Mouse (Mus musculus) embryonic fibroblast, embryonic 13.5 days (primary cell): ENCODE measurements at regions not wholly inside any gene's neighbourhood (a gene's known extent, or its start where the extent isn't known, plus 50 kb on each side); places are given as distances from the start of the nearest gene placed in this dataset.
A peak's percentile ranks its signal among the peaks of the same experiment; 100 is the strongest.

ENCODE experiments used
- H3K27ac ChIP-seq: 2 replicates; pipeline ENCODE4 v1.5.1; 2012; ENCODE audit warnings: low read length, control low read depth, inconsistent platforms; ENCODE audit not compliant: insufficient read depth
- H3K4me1 ChIP-seq: 2 replicates; pipeline ENCODE4 v1.6.1; 2011; ENCODE audit warnings: low read length; ENCODE audit not compliant: control insufficient read depth, insufficient read depth
- H3K4me3 ChIP-seq: 2 replicates; pipeline ENCODE4 v1.5.1; 2011; ENCODE audit warnings: mild to moderate bottlenecking, control low read depth, low read length; ENCODE audit not compliant: insufficient read depth
- CTCF ChIP-seq: IDR thresholded peaks from 2 replicates; pipeline ENCODE4 v1.5.1; 2011; ENCODE audit warnings: mild to moderate bottlenecking, control low read depth, low read length, moderate library complexity, borderline replicate concordance; ENCODE audit not compliant: insufficient read depth
- POLR2A ChIP-seq: IDR thresholded peaks from 2 replicates; pipeline ENCODE4 v1.6.1; 2011; ENCODE audit warnings: low read depth, mild to moderate bottlenecking, control low read depth, low read length, moderate library complexity

DNA sequence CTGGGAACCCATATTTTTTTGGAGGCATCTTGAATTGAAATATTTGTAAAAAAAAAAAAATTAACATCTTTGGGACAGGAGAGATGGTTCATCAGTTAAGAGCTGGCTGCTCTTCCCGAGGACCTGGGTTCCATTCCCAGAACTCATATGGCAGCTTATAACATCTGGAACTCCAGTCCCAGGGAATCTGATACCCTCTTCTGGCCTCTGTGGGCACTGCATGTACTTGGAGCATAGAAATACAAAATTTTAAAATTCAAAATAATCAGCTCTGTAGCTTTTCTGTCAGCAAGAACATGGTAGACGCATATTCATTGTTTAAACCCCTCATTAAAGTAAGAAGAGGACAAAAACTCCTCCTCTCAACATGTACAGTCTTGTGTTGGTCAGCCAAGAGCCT, 52.0 kb upstream of the Morc2a start:
- Histone ChIP-seq H3K4me3 (no peak overlapping the region), H3K4me1 (no peaks in the 10 kb centered on the region), H3K27ac (no peak overlapping the region)
- TF ChIP-seq CTCF (no peak), POLR2A (no peak)

DNA sequence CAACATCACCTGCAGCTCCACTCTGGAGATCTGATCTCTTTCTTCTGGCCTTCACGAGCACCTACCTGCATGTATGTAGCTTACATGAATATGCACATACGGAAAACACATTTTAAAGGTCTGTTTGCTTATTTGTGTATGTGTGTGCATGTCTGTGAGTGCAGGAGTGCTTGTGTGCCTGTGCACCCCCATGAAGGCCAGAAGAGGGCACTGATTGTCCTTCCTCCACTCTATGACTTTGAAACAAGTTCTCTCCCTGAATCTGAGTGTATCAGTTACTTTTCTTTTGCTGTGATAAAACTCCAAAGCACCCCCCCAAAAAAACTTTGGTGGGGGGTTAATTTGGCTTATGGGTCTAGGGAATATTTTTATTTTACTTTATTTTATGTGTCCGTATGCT, 54.2 kb upstream of the Smtn start:
- Histone ChIP-seq H3K4me3 (no peak overlapping the region), H3K27ac (no peak overlapping the region), H3K4me1 (no peaks in the 10 kb centered on the region)
- TF ChIP-seq POLR2A (no peak), CTCF (peak; percentile 40; the same call in 1 of the 2 replicates)

DNA sequence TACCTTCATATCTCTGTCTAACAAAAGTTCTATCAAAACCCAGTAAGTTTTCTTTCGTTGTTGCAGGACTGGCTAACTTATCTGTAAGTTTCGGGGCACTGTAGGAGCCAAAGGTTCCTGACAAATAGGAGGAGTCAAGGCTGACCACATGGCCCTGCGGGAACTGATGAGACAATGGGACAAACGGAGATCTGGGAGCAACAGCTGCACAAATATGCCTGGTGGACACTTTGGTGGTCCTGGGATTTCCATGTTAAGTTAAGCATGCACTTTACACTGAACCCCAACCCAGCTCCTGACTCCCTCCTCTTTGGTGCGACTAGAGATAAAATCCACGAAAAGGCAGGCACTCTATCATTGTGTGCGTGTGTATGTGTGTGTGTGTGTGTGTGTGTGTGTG, 50.7 kb upstream of the Smtn start:
- H3K4me3 ChIP-seq, result no peak overlapping the region
- H3K27ac ChIP-seq, result no peak overlapping the region
- TF ChIP-seq CTCF (no peak), POLR2A (no peak)
- H3K4me1 ChIP-seq, result no peaks in the 10 kb centered on the region
